Mouse (Mus musculus): Measurements from ENCODE around the gene Rab31. TPM values are rescaled to one million over a fixed set of nuclear protein-coding genes. Genes with fewer than 3 reads are reported as not detected.

Gene Rab31
- total RNA-seq, 2 experiments from 2014 or later = 10.5 to 11.9 TPM

DNA sequence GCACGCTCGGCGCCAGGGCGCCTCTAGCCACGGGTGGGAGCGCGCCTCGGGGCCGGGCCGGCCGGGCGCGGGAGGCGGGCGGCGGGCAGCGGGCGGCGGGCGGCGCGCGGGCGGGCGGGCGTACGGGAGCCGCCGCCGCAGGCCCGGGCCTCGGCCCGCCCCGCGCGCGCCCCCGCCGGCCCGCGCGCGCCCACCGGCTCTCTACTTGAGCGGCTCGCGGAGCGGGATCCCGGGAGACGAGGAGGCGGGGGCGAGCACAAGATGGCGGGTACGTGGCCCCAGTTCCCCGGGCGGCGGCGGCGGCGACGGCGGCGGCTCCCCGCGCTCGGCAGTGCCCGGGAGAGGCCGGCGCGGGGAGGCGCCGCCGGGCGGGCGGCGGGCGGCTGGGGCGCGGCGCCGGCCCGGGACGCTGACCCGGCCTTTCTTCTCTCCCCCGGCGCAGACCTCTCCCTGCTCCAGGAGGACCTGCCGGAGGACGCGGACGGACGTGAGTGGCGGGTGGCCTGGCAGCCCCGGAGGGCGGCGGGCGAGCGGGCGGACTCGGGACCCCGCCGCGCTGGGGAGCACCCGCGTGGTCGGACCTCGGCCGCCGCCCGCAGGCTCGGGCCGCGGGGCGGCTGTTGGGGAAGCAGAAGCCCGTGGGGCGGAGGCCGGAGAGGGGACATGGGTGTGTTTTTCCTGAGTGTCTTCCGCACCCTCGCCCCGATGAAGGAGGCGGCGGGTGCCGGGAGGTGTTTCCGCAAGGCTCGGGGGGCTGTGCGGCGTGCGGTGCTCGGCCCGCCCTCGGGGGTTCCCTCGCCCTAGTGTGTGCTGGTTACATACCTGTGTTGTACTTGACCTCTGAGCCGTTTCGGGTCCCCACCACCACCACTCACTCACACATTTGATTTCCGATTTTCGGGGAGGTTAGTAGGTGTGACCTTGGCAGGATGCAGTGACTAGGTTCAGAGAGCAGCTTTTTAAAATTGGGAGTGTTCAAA is 10.9 kb upstream of the Rab31 start:
- no peak; the same call in 1 of the 2 replicates for ATAC-seq (replicated peaks; ENCODE audit: low FRiP score, poor library complexity, severe bottlenecking)

DNA sequence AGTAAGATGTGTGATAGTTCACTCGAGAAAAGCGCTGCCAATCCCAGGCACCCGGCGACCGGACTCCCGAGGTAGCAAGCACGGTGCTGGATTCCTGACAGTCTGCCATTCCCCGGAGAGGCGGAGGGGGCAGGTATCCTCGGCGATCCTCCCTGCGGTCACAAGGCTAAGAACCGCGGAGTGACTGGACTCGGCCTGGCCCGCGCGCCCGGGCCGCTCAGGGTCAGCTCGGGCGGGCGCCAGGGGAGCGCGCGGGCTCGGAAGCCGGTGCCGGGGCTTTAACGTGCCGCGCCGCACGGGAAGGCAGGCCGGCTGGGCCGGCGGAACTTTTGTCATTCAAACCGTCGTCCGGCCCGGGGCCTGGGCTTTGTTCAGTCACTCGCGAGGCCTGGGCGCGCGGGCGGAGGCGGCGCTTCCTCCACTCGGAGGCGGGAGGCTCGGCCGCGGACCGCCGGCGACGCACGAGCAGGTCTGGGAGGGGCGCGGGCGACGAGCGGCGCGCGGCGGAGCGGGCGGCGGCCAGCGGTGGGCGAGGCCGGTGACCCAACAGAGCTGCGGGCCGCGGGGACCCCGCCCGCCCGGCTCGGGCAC is 10.1 kb upstream of the Rab31 start, which contains the start of gene Ppp4r1:
Gene Ppp4r1 (plus strand): TSS at position 23 of the 591 bp plus-strand sequence.
- peak; percentile 71 for ATAC-seq (replicated peaks; ENCODE audit: low FRiP score, poor library complexity, severe bottlenecking)

DNA sequence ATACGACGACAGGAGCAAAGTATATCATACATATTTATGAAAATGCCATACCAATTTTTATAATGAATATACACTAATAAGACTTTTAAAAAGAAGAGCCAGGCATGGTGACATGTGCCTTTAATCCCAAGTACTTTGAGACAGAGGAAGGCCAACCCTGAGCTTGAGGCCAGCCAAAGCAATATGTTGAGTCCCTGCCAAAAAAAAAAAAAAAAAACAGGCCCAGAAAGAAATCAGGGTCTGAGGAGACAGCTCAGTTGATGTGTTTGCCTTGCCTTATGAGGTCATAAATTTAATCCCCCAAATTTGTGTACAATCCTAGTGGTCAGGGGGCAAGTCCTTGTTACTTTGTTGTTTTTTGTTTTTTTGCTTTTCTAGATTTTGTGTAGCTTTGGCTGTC is 8.4 kb upstream of the Rab31 start:
- ATAC-seq (replicated peaks; ENCODE audit: low FRiP score, poor library complexity, severe bottlenecking) = no peak

DNA sequence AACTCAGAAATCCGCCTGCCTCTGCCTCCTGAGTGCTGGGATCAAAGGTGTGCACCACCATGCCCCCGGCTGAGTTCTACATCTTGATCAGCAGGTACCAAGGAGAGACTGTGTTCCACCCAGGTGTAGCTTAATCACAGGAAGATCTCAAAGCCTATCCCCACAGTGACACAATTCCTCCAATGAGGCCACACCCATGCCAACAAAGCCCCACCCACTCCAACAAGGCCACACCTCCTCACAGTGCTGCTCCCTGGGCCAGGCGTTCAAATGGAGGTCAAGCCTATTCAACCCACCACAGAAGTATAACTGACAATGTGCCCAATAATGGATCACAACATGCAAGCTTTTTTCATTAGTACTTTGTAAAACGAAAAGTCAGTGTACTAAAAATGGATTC is 4.9 kb upstream of the Rab31 start:
- ATAC-seq (replicated peaks; ENCODE audit: low FRiP score, poor library complexity, severe bottlenecking) = no peak

DNA sequence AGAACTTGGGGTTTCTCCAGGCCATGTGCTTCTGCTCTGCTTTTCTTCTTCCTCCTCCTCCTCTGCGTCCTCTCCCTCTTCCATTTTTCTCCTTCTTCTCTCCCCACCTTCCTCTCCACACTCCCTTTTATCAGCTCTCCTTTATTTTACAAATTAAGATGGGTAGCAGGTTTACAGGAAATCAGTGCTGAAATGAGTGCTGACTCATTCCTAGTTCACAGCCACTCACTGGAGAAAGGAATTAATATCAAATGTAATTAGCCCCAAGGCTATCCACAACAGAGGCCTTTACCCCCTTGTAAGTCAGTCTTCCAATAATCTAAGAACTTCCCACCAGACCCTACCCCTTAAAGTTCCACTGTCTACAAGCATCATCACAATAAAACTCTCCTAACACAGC is 3.7 kb upstream of the Rab31 start:
- no peak for ATAC-seq (replicated peaks; ENCODE audit: low FRiP score, poor library complexity, severe bottlenecking)

DNA sequence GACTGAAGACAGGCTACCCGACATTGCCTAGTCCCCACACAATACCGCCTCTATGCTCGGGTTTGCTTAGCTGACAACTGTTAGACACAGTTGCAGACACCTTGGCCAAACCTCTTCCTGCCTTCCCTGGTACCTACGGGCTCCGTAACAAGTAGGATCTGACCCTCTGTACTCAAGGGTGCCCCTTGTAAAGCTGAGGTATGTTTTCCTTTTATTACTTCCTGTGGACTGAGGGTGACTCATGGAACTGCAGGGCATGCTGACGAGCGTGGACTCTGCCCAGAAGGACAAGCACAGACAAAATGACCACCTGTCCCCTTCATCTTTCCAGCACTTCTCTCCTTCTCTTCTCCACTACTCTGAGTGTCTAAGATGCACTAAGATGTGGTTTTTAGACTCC is 1.9 kb upstream of the Rab31 start:
- no peak for ATAC-seq (replicated peaks; ENCODE audit: low FRiP score, poor library complexity, severe bottlenecking)

DNA sequence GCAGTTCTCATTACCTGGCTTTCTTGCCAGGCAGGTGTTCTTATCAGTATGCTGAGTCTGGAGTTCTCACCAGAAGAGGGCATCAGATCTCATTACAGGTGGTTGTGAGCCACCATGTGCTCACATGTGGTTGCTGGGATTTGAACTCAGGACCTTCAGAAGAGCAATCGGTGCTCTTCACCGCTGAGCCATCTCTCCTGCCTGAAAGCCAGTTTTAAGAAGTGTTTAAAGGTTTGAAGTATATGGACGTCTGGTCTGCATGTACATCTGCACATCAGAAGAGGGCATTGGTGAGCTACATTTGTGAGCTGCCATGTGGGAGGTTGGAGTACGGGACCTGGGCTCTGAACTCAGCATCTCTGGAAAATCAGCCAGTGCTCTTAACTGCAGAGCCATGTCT is 1.1 kb upstream of the Rab31 start:
- ATAC-seq (replicated peaks; ENCODE audit: low FRiP score, poor library complexity, severe bottlenecking) = no peak

DNA sequence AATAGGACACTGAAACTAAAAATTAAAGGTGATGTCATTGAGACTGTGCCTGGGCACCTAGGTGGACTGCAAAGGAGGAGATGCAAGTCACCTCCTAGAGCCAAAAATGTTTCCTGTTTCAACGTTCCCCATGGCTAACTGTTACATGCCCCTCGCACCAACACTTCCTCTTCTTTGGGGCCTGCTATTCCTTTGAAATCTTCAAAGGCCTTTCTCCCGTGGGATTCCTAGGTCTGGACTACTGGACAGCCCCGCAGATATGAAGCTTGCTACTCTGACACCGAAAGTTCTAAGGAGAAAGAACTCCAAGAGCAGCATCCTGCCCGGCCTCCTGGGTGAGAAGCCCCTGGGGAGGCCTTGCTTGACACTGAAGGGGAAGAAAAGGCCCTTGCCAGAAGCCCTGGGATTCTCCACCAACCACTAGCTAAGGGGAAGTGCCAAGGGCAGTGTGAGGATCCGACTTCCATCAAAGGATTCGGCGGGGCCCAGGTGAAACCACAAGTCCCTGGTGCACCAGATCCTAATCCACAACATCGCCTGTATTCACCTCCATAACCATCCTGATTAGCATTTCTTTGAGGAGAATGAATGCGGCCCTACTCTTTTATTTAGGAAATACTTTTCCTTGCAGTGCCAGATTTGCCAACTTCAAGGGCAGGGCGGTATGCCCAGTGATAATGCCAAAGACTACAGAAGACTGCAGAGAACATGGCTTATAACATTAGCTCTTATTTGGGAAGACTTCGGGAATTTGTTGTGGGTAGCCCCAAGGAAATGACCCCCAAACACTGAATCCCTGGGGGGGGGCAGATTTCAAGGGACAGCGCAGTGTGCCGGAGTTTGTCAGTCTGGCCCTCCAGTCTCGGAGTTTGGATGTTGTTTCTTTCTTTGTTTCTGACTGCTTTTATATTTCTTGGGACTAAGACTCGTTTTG is 1.3 kb downstream of the Rab31 start:
- ATAC-seq (replicated peaks; ENCODE audit: low FRiP score, poor library complexity, severe bottlenecking) = no peak

DNA sequence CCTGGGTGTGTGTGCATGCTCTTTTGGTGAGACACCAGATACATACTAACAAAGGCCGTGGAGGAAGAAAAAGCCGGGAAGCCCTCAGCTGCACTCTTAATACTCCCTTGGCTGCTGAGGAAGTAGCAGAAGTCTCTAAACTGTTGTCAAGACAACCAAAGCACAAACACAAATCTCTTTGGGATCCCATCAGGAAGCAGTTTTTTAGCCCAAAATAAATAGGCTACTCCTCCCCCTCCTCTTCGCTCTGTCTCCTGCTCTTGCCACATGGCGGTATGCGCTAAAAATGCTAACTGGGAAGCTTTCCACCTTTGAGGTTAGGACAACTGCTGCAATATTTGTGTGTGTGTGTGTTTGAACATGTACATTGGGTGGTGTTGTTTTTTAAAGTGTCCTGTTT is 4.1 kb downstream of the Rab31 start:
- no peak for ATAC-seq (replicated peaks; ENCODE audit: low FRiP score, poor library complexity, severe bottlenecking)

DNA sequence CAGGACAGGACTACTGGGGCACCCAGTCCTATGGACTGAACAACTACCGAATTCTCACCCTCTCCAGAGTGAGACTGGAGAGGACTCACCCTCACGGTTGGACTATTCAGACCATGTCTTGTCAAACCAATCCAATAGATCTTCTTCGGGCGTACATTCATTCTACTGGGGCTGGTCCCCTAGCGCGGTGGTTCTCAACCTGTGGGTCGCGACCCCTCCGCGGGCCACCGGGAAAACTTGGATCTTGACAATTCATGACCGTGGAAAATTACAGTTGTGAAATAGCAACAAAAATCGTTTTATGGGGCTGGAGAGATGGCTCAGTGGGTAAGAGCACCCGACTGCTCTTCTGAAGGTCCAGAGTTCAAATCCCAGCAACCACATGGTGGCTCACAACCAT is 9.3 kb downstream of the Rab31 start:
- ATAC-seq (replicated peaks; ENCODE audit: low FRiP score, poor library complexity, severe bottlenecking) = no peak

DNA sequence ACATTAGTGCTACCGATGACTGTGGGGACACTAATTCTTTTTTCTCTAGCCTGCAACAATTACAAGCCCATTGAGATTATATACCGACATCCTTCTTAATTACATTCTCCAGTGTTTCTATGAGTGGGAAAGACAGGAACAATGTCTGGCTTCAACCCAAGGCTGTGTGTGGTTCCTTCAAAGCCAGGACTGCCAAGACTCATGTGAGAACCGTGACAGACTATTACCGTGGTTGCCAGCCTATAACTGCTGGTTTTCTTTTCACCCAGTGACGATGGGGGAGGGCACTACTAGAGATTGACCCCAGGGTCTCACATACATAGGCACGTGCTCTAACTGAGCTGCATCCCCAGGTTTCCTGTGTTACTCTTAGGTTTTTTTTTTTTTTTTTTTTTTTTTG is 15.4 kb downstream of the Rab31 start:
- ATAC-seq (replicated peaks; ENCODE audit: low FRiP score, poor library complexity, severe bottlenecking) = no peak

DNA sequence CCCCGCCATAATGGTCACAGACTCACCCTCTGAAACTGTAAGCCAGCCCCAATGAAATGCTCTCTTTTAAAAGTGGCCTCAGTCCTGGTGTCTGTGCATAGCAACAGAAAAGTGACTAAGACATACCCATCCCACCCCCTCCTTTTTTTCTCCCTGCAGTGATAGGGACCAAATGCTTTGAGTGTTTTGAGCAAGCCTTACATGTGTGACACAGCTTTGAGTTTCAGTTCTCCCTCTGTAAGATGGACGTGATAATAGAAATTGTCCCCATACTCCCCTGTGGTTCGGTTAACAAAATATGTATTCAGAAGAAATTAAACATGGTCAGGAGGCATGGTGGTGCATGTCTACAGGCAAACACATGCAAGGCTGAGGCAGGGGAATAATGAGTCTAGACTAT is 16.7 kb downstream of the Rab31 start:
- no peak for ATAC-seq (replicated peaks; ENCODE audit: low FRiP score, poor library complexity, severe bottlenecking)

DNA sequence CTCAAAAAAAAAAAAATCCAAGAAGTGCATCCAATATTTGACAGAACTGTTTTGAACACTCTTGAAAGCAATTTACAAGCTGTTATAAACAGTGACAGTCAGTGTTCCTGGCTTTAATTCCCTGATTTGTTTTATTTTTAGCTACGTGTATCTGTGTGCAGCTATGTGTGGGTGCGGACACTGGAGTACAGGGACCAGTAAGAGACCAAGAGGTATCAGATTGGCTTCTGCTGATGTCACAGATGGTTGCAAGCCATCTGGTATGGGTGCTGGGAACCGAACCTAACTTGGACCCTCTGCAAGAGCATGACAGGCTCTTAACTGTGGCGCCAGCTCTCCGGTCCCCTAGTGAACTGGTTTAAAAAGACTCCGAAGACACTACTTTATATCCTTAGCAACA is 19.4 kb downstream of the Rab31 start:
- no peak for ATAC-seq (replicated peaks; ENCODE audit: low FRiP score, poor library complexity, severe bottlenecking)

DNA sequence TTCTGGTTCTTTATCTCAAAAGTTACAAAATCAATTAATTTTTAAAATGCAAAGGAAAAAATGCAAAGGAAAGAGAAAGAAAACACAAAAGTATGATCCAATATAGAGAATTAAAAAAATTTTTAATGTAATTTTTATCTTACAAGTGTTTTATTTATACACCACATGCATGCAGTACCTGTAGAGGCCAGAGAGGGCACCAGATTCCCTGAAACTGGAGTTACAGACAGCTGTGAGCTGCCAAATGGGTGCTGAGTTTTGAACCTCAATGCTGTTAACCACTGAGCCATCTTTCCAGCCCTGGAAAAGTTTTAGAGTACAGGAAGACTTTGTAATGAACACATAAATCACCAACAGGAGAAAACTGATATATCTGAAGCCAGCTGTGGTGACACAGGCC is 22.3 kb downstream of the Rab31 start:
- no peak for ATAC-seq (replicated peaks; ENCODE audit: low FRiP score, poor library complexity, severe bottlenecking)

DNA sequence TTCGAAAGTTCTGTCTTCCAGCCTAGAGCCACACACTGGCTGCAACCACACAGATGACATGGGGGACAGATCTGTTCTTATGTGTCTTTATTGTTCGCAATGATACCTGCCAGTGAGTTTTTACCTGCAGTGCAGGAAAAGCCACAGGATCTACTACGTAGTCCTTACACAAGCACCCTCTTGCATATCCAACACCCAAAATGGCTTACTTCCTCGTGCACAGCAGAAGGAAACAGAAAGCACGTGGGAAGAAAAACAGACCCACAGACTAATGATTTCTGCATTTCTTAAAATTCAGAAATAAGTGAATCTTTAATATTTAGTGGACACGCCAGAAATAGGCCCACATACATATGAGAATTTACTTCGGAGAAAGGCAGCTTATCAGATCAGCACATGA is 22.7 kb downstream of the Rab31 start:
- no peak for ATAC-seq (replicated peaks; ENCODE audit: low FRiP score, poor library complexity, severe bottlenecking)

DNA sequence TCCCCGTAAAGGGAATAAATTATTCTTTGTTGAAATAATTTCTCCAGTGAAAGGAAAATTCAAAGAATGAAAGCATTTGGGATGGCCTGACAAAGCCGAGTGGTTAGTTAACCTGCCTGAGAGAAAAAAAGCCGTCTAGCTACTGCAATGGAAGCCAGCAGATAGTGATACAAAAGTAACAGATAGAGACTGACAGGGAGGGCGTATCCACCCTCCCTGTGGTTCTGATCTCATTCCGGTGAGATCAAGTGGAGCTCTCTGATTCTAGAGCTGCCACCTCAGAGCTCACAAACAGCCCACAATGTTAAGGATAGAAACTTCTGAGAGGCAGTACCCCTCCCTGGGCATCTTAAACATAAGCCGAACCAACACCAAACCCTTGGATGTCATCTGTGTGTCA is 23.6 kb downstream of the Rab31 start:
- no peak for ATAC-seq (replicated peaks; ENCODE audit: low FRiP score, poor library complexity, severe bottlenecking)

DNA sequence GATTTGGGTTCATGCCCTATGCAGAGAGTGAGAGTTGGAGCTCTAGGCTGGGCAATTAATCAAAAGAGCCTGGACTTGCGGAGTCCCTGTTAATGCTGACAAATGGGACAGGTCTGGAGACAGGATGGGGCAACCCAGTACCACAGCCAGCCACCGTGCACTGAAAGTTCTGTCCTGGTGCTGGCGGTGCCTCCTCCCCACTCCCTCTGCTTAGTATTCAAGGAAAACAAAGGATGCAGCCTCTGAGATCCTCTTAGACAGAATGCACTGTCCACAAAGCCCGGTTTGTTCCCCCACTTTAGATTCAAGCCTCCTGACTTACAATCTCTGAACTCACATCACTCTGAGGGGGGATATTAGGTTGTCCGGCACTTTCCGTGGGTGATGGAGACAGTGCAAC is 26.2 kb downstream of the Rab31 start:
- ATAC-seq (replicated peaks; ENCODE audit: low FRiP score, poor library complexity, severe bottlenecking) = no peak

DNA sequence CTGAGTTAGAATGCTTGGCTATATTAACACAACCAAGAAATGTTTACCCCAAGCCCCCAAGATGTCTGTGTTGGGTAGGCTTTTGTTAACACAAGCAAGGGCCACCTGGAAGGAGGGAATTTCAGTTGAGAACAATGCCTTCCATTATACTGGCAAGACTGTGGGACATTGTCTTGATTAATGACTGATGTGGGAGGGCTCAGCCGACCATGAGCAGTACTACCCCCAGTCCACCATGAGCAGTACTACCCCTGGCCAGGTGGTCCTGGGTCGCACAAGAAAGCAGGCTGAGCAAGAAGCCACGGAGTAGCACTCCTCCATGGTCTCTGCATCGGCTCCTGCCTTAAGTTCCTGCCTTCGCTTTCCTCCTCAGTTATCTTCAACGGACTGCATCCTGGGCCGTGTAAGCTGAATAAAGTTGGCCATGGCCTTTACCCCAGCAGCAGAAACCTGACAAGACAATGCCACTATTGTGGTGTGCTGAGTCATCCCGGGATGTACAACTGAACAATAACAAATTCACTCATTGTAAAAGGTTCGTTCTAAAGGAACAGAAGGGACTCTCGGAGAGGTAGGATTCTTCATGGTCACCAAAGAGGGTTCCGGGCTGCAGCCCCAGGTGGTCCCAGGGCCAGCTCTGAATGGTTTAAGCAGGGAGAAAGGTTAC is 28.8 kb downstream of the Rab31 start:
- ATAC-seq (replicated peaks; ENCODE audit: low FRiP score, poor library complexity, severe bottlenecking) = no peak

DNA sequence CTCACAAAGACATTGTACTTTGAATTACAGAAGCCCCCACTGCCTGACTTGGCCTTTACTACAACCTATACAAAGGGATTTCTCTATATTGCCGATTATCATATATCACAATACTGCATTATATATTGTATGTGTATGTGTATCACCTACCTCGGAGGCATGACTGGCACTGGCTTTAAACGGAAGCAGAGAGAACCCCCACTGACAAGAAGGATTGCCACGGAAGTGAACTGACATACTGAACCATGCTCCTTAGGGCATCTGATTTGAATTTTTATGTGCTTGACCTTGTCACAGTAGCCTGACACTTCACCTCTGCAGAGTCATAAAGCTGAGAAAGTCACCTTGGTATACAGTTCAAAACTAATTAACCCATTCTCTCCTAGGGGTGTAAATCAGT is 29.6 kb downstream of the Rab31 start:
- ATAC-seq (replicated peaks; ENCODE audit: low FRiP score, poor library complexity, severe bottlenecking) = no peak
